In genomic region chr11:17083866-17084265, GRCm38 (mm10) we compare ENCODE assay signal across 11 mouse cellular contexts. TPM values are rescaled to one million over a fixed set of nuclear protein-coding genes. Genes with fewer than 3 reads are reported as not detected.
DNase-seq lines count a peak whose midpoint lies in the region; ATAC-seq lines count a peak whose summit lies in the region.
"Had no signal": no experiment of that assay in that cellular context is flagged by ENCODE, and none has a peak within 500 bp of the region (broad histone marks: within the 10 kb centered on the region; RNA-seq: fewer than 3 reads in every experiment).

No protein-coding gene starts in this region.

- no peaks in the 10 kb centered on the region for H3K27me3 ChIP-seq in kidney, embryonic 14.5 days (ENCODE audit: control insufficient read depth, insufficient read depth, low read length)
- H3K27me3 ChIP-seq: heart, embryonic 12.5 days had no signal

- no peak overlapping the region for H3K9ac ChIP-seq in kidney, embryonic 14.5 days (ENCODE audit: low read depth, low read length)
- H3K9ac ChIP-seq: heart, embryonic 12.5 days had no signal

- peak; percentile 25; the same call in 1 of the 2 replicates for ATAC-seq in kidney, embryonic 14.5 days (ENCODE audit: low FRiP score, low TSS enrichment)
- no peak for ATAC-seq in erythroid progenitor cell, adult 5-6 weeks (replicated peaks; ENCODE audit: low FRiP score, poor library complexity, severe bottlenecking)
- ATAC-seq: hindbrain, embryonic 16.5 days had no signal

- H3K9me3 ChIP-seq in kidney, embryonic 14.5 days (ENCODE audit: control insufficient read depth, low read length) = no peaks in the 10 kb centered on the region
- H3K9me3 ChIP-seq: heart, embryonic 12.5 days had no signal

- H3K36me3 ChIP-seq in kidney, embryonic 14.5 days (ENCODE audit: control insufficient read depth, insufficient read depth, low read length) = no peaks in the 10 kb centered on the region
- H3K36me3 ChIP-seq: heart, embryonic 12.5 days had no signal

- no peak overlapping the region for H3K4me2 ChIP-seq in kidney, embryonic 14.5 days (replicated peaks; ENCODE audit: low read depth, low read length)
- H3K4me2 ChIP-seq: heart, embryonic 12.5 days had no signal

- no peaks in the 10 kb centered on the region for H3K4me1 ChIP-seq in kidney, embryonic 14.5 days (ENCODE audit: control insufficient read depth, insufficient read depth, low read length)

- no peak overlapping the region for H3K4me3 ChIP-seq in kidney, embryonic 14.5 days (ENCODE audit: low read length)
- H3K4me3 ChIP-seq: heart, embryonic 12.5 days had no signal

- DNase-seq in kidney, adult 18-20 months = no peak
- DNase-seq in 3T3-L1 (ENCODE audit: low read depth, low spot score) (peak; percentile 69), MN1 (ENCODE audit: low spot score) (peak; percentile 8)
- DNase-seq in gonadal fat pad, adult 2 months (ENCODE audit: low read depth) = peak; percentile 19
- DNase-seq in T-cell, adult 2 months (ENCODE audit: low spot score) = no peak
- DNase-seq: liver; thymus, postnatal 14 days had no signal

- H3K27ac ChIP-seq in kidney, embryonic 14.5 days (ENCODE audit: low read depth, low read length) = no peak overlapping the region

- WGBS in kidney, embryonic 14.5 days = 24% methylated on average over 1 of the region's 1 CpGs

RNA-seq across cellular contexts. Expression of gene Plek, which starts 31.7 kb away (rescaled TPM):
- polyA plus RNA-seq in kidney, embryonic 14.5 days (2014; fragmentation: Nextera tagmentation; extraction: Ambion mirVana) = 1.3 and 2.0 TPM in 2 replicates
- 1.5 and 2.2 TPM in 2 replicates for polyA plus RNA-seq in gonadal fat pad, adult 2 months (2012; rRNA removed)
- total RNA-seq in erythroid progenitor cell, adult 5-6 weeks (2015; ENCODE audit: low replicate concordance) = 13.7 and 31.0 TPM in 2 replicates
- 15.9 and 16.0 TPM in 2 replicates for total RNA-seq in erythroid progenitor cell, adult 5-6 weeks (2017; ENCODE audit: low replicate concordance)

RNA-seq across cellular contexts. Expression of gene Cnrip1, which starts 32.5 kb away (rescaled TPM):
- polyA plus RNA-seq in kidney, embryonic 14.5 days (2014; fragmentation: Nextera tagmentation; extraction: Ambion mirVana) = 31.0 and 33.2 TPM in 2 replicates
- 7.0 and 9.0 TPM in 2 replicates for polyA plus RNA-seq in gonadal fat pad, adult 2 months (2012; rRNA removed)
- total RNA-seq in erythroid progenitor cell, adult 5-6 weeks (2015; ENCODE audit: low replicate concordance) = 4.6 TPM in 1 of 2 replicates, not detected in the other
- total RNA-seq in erythroid progenitor cell, adult 5-6 weeks (2017; ENCODE audit: low replicate concordance) = 0.23 TPM in 1 of 2 replicates, not detected in the other

Comparison
In these comparisons a context has a peak if more than half of its experiments do, and no peak if none do; other contexts are left out.
1. DNase-seq: peak in 3T3-L1 (single experiment), MN1 (single experiment) and gonadal fat pad, adult 2 months (single experiment); none in kidney, adult 18-20 months (single experiment) and T-cell, adult 2 months (single experiment).